Mouse (Mus musculus) megakaryocyte, embryonic 14.5 days (primary cell): ENCODE results near the gene Sdsl.

Source experiments
- FLI1 ChIP-seq: IDR thresholded peaks from 2 replicates; pipeline ENCODE4 v1.6.1; 2012; ENCODE audit warnings: low read length, inconsistent platforms, mixed read lengths
- GATA1 ChIP-seq: IDR thresholded peaks from 3 replicates; pipeline ENCODE4 v1.6.1; 2012; ENCODE audit warnings: mixed read lengths, low read length, inconsistent platforms, borderline replicate concordance

DNA sequence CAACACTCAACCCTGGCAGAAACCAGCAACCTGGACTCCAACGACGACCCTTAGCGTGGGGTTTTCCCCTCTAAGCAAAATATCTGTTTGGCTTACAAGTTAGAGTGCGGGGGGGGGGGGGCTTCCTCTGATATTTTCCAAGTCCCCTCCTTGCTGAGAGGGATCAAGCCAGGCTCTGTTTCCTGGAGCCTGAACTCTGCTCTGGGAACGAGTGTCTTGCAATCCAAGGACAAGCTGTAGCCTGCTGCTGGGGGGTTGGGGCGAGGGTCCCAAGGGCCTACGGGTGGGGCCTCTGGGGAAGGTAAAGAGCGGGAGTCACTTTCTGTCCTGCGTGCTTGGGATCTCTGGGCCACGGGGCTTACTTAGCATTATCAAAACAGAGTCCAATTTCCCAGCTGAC, 46.0 kb downstream of the Sdsl start:
- TF ChIP-seq GATA1 (no peak), FLI1 (no peak)
